Mouse (Mus musculus): ENCODE results near the gene Alk.

DNA sequence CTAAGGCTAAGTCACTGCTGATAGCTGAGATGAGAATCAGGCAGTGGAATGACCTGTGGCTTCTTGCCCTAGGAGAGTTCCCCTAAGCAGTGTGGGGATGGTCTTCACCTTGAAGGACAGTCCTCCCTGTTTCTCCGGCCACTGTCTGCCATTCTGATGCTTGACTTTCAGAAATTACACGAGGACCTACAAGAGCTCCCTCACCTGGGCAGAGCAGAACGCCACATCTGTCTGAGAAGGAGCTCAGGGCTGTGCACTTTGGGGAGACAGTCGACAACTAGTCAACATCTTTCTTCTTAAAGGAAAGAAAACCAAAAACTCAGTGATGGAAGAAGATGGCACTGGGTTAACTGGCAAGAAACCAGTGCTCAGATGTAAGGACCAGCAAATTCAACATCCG is 335.9 kb downstream of the Alk start:
- TF ChIP-seq CTCF (IDR thresholded peaks at IDR 0.05; ENCODE audit: low read depth) (no peak), EP300 (optimal IDR thresholded peaks at IDR 0.05) (no peak)
